Mouse (Mus musculus) c-Kit-positive CD71-positive TER-119-negative erythroid progenitor cells, embryonic 14.5 days (primary cell): ENCODE measurements around the gene Klc1.

Experiments
- DNase-seq: peaks from one replicate; pipeline ENCODE4 v3.0.0-alpha.2; 2013; ENCODE audit warnings: low read depth

Gene Klc1

DNA sequence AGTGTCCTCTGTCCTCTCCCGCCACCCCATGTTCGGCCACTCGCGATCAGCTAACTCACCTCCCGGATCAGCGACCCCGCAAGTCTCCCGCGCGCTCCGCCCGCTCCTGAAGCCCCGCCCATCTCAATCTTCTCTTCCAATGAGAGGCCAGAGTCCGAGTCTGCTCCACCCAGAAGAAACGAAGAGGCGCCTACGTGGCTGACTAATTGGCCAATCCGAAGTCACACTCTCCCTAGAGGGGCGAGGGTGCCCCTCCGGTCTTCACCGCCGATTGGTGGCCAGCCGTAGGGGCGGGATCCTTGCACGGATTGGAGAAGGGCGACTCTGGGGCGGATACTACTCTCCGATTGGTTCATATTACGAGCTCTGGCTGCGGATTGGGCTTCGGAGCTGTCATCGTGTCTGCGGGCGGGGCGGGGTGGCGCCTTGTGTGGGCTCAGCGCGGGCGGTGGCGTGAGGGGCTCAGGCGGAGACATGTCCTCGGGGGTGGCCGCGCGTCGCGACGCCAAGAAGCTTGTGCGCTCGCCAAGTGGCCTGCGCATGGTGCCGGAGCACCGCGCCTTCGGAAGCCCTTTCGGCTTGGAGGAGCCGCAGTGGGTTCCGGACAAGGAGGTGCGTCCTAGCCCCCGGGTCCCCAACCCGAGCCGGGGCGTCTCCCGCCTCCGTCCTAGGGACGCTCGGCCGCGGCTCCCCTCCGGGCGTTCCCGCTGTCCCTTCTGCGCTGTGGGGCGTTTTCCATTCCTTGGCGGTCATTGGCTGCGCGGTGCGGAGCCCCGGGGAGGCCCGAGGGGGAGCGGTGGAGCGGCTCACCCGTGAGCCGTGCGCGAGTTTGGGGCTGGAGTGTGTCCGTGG lies 55.3 kb downstream of the Klc1 start, which contains the start of the genes Xrcc3 and Zfyve21:
Gene Xrcc3 (minus strand): TSS at position 108 of the 852 bp plus-strand sequence.
Gene Zfyve21 (plus strand): TSS at position 405 of the 852 bp plus-strand sequence.
- peak; percentile 98 for DNase-seq

DNA sequence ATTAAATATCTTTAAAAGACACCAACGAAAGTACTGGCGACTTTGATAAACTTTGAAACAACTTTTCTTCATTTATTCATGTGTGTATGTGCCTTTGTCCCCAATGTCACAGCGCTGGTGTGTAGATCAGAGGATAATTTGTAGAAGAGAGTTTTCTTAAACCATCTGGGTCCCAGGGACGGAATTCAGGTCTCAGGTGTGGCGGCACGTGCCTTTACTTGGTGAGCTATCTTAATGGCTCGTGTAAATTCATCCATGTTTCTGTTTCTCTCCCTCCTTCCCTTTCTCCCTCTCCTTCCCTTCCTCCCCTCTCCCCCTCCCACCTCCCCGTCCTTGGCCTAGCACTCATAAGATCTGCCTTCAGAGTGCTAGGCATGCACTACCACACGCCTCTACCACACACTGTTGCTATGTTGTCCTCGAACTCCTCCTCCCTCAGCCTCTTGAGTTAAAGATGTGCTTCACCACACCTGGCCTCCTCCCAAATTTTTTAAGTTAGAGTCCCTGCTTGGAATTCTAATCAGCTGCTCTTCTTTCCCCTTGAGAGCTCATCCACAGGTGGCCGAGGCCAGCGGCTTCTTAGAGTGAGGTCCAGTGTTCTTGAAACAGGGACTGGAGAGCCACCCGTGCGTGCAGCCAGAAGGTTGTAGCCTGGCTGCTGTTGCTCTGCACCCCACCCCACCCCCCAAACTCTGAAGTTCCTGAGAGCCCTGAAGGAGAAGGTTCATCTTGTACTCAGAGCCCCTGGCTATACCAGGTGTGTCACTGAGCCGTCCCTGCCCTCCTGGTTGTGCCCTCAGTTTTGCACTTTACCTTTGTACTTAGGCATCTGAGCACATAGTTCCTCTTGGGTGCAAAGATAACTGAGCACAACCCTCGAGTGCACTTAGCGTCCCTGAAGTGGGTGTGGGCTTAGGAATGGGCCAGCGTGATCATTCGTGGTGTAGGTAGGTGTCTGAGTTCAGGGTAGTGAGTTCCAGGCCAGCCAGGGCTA lies 56.4 kb downstream of the Klc1 start:
- DNase-seq: peak; percentile 37

DNA sequence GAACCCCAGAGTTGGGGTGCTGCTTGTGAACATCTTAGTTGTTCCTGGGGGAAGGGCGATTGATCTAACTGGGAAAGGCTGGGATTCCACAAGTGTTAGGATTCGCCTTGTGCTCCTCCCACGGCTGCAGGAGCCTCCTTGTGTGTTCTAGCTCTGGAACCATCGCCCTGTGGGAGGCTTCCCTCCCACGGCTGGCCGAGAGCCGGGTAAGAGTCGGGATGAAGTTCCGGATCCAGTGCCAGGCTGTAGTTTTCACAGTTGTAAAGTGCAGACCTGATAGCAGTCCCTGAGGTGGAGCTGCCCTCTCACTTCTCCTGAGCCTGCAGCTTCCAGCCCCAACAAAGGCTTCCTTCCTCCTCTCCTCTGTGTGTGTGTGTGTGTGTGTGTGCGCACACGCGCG lies 57.9 kb downstream of the Klc1 start:
- DNase-seq: no peak

DNA sequence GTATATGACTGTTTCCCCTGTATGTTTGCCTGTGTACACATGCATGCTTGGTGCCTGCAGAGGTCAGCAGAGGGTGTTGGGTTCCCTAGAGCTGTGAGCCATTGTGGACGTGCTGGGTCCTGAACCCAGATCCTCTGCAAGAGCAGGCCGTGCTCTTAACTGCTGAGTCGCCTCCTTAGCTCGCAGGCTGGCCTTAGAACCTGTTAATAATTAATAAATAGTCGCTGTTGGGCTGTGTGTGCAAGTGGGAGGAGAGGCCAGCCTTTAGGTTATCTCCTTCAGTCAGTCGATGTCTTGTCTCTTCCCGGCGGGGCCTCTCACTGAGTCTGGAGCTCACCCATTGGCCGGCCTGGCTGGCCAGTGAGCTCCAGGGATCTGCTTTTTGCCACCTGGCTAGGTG lies 58.3 kb downstream of the Klc1 start:
- DNase-seq: peak; percentile 71

DNA sequence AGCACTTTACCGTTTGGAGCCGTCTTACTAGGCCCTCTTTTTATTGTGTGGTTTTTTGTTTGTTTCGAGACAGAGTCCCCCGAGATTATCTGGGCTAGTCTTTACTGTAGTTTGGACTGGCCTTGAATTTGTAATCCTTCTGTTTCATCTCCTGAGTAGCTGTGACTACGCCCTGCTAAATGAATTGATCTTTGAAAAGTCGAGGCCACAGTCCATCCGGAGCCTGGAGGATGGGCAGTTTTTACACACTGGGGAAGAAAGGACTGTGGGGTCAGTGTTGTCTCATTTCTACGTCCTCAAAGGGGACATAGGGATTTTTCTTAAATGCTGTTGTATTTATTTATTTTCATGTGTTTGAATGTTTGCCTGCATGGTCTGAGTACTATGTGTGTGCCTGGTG lies 59.3 kb downstream of the Klc1 start:
- no peak for DNase-seq

DNA sequence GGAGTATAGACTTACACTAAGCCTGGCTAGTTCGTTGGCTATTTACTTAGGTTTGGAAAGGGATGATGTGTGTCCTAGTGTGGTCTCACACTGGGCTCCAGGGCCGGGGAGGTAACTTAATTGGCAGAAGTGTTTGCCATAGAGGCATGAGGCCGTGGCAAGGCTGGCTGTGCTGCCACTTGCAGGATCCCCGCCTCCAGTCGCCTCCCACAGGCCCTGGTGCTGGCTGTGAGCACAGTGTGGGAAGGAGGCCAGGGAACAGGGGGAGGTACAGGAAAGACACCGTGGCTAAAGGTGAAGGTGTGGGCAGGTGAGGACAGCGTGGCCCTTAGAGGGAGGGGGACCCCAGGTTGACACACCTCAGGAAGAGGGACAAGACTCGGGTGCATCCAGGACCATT lies 61.3 kb downstream of the Klc1 start:
- DNase-seq: no peak

DNA sequence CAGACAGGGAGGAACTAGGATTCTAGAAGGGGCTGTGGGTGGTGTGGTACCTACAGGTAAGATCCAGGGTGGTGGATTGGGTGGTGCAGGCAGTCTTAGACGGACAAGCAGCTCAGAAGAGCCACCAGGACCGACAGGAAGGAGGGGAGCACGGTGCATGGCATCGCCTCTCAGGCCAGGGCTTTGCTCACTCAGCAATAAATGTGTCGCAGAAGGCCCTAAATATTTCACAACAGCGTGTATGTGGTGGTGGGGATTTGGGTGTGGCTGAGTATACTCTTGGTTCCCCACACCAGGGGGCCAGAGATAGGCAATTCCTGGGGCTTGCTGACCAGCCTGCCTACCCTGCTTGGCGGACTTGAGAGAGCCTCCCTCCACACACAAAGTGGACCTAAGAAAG lies 62.1 kb downstream of the Klc1 start:
- DNase-seq: no peak

DNA sequence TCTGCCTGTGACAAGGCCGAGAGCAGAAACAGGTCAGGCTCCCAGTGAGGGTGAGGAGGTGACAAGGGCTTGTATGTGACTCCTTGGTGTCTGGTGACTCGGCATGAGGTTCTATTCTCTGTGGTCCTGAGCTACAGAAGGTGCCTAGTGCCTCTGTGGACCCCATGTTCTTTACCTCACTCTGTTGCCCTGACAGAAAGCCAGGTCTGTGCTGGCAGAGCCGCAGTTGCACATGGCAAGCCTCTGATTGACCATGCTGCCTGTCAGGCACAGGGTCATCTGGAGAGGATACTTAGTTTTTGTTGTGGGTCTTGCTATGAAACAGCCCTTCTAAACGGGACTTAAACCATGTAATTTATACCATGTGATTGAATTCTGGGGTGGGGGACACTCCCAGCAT lies 63.3 kb downstream of the Klc1 start:
- DNase-seq: no peak

DNA sequence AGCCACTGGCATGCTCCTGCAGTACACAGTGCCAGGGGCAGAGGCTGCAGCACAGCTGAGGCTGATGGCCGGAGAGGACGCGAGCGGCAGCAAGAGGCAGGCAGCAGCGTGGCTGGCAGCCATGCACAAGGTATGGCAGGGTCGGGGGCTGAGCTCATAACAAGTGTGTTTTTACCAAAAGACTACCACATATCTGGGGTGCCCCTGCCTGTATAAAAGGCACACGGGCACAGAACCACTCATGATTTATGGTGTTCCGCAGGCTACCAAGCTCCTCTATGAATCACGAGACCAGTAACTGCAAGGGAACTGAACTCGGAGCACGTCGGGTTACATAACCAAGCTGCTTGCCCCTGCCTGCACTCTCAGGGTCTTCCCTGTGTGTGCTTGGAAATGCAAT lies 68.9 kb downstream of the Klc1 start:
- no peak for DNase-seq

DNA sequence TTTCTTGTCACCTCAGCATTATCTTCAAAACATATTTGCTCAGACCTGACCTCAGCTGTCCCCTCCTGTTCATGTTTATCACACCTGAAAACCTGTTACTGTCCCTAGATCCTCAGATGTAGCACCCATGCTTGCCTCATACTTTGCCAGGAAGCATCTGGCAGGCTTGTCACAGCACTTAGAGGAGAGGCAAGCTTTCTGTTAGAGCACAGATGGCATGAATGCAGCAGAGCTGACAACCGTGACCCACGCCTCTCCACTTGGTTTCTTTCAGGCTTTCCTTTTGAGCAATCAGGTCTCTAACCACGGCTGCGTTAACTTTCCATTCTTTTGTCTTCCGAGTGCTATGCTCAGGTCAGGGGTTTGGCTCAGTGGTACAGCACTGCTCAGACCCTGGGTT lies 70.8 kb downstream of the Klc1 start:
- DNase-seq: no peak

DNA sequence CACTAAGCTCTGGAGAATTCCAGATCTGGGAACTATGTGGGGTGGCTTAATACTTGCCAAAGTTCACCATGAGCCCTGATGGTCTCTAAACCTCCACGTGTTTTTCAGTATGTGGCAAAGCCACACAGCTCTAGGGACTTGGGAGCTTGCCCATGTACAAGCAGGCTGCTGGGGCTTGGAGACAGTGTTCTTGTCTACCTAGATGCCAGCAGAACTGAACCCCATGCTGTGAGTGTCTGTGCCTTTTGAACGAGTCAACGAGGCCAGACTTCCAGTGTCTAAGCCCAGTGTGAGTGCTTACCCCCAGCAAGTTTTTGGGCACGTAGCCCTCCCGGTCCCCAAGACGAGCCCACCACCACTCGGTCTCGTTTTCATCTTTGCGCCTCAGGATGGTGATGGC lies 71.3 kb downstream of the Klc1 start:
- DNase-seq: no peak

DNA sequence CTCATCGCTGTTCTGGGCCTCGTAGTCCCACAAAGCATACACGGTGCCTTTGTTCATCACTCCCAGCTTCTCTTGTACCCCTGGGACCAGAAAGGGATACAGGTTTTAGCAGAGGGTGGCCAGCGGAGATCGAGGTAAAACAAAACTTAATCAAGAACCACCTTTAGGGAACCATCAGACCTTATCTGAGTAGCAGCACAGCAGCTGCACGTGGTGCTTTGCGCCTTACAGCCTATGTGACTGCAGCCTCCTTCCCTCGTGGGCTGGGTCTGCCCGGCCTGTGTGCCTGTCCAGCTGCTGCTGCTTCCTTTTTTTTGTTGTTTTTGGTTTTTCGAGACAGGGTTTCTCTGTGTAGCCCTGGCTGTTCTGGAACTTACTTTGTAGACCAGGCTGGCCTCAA lies 71.7 kb downstream of the Klc1 start:
- no peak for DNase-seq

DNA sequence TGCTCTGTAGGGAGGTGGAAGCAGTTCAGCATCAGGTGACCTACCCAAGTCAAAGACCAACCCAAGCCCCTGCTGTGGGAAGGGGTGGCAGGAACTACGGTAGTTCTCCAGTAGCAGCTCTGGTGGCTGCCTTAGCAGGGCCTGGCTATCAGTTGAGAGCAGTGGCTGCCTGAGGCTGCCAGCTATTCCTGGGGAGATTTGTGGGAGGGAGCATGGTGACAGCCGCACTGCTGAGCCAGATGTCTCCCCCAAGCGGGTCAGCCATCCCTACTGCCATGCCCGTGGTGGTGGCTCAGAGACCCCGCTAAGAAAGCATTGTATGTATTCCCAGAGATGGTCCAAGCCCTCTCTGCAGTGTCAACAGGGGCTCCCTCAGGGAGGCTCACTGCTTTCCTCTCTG lies 74.0 kb downstream of the Klc1 start:
- DNase-seq: no peak

DNA sequence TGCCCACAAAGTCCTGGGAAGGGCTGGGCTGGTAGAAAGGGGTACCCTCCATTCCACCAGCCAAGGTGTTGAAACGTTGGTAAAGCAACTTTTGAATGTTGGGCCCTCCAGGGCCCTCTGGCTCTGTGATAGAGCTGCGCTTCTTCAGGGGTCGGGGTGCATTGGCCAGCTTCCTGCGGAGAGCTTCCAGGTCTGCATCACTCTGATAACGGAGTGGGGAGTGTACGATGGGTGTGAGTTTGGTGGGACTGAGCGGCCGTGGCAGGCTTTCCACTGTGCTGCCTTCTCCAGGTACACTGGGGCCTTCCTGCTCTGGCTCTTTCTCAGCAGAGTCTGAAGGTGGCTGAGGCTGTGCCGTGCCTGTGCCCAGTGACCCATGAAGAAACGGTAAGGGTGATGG lies 74.8 kb downstream of the Klc1 start:
- DNase-seq: no peak

DNA sequence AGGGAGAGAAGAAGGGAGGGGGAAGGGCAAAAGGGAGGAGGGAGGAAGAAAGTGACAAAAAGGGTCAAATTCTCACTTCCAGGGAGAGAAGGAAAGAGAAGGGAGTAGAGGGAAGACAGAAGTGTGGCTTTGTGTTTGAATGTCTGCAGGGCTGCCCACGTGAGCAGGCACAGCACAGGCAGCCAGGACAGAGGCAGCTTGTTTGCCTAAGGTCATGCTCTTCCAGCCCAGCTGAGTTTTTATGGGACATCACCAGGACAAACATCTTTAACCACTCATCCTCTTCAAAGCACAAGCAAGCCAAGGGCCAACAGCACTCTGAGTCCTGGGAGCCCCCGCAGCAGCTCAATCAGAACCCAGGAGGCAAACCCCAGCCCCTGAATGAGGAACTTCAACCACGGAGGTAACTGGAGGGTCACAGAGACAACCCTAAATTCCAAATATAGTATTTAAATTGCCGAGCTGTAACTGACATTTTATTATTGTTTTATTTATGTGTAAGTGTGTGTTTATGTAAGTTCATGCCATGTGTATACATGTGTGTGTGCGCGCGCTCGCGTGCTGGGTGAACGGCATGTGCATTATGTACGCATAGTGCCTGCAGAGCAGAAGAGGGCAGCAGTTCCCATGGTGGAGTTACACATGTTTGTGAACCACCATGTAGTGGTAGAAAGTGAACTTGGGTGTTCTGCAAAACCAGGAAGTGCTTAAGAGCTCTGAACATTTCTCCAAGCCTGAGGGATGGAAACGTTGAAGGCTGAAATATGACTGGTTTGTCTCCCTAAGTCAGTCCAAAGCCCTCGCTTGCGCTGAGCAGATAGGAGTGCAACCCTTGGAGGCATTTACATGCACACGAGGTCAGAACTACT lies 84.2 kb downstream of the Klc1 start:
- DNase-seq: no peak

DNA sequence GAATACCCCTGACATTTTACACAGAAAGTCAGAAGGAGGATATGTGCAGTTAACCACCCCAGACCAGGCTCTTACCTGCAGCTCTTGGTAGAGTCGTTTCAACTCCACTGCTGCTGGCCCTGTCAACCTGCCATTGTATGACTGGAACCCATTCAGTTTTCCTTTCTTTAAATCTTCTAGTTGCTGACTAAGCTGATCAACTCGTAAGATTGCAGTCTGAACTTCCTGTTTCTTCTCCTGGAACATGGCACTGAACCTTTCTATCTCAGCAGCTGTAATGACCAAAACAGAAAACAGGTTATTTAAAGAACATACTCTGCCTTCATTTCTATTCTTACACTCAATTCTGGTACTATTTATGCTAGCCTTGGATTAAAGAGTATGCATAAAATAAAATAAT lies 84.8 kb downstream of the Klc1 start:
- DNase-seq: no peak

DNA sequence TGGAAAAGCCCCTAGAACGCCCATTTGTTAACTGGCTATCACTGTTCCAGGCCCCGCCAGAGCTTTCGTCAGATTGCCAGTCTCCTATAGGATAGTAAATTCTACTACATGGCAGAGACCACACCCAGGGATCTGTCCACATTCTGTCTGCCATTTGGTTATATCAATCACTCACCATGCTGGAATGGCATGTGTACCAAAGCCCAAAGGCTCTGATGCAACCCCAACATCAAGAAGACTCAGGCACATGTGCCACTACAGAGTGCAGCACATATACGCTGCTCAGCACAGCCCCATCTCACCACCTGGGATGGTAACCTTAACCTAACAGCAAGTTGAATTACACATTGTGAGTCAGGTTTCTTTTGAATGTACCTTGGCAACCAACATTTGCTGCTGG lies 87.3 kb downstream of the Klc1 start:
- no peak for DNase-seq

DNA sequence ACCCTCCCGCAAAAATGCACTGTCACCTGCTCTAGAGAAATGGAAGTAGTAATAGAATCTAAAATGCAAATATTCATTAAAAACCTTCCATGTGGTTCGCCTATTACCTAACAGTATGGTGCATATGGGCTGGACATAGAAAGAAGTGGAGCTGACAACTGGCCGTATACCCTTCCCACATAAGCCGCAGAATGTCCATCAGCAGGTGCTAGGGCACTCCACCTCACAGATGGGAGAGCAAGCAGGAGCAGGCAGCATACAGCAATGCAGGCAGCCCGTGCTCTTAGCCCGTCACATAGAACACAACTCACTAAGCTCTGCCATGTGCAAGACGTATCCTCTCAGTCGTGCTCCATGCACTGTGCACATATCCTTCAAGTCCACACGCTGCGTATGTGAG lies 88.2 kb downstream of the Klc1 start:
- DNase-seq: no peak

DNA sequence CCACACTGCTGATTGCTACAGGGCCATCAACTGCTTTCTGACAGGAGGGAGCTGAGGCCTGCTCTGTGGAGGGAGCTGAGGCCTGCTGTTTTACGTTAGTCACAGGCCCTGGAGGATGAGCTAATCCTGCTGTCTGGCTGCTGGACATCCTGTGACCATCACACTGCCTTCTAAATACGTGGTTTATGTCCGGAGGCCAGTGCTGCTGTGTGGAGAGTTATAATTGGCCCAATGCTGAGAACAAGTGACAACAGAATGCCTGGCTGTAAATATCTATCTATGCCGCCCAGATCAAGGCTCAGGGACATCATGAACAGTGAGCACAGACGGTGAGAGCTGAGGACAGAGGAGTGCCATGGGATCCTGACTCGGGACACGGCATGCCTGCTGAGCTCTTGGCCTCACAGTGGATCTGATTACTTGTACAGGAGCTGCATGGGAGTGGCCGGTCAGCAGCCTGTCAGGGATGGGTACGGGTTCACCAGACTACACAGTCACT lies 89.7 kb downstream of the Klc1 start:
- DNase-seq: no peak

DNA sequence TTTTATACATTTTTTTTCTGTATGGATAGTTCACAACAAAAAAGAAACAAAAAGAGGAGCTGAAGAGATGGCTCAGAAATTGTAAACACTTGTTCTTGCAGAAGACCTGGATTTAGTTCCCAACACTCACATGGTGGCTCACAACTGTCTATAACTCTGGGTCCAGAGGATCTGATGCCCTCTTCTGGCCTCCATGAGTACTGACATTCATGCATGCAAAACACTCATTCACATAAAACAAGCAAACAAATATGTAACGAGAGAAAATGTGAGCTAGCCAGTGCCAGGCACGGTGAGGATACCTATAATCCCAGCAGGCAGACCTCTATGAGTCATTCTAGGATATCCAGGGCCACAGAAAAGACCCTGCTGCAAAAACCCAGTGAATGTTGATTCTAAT lies 92.6 kb downstream of the Klc1 start:
- DNase-seq: no peak

DNA sequence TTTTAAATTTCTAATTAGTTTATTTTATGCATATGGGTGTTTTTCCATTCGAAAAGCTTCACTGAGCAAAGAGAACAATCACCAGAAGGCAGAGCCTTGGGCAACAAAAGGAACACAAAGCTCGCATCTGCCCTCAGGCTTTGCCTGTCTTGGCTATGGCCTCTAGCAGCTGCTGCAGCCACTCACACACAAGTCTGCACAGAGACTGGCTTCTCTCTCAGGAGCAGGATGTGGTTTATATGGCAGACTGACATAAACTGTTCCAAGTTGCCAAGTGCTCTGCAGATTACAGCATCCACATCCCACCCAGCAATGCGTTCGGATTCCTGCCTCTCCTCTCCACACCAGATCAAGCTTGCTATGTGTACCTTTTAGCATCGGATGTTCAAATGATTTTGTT lies 93.1 kb downstream of the Klc1 start:
- no peak for DNase-seq

DNA sequence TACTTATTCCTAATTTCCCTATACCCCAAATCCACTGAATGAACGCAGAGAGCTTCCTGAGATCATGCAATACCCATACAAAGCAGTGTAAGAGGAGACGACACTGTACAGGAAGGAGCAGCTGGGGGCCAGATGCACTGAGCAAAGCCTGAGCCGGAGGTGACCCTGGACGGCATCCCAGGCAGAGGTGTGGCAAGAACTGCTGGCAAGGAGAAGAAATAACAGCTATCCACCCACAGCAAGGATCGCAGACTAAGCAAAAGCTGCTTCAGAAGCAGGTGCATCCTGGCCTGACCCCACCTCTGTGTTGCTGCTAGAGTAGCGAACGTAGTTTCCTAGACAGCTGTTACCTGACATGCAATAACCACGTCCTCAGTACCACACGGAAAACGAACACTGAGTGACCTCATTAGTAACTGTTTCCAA lies 94.4 kb downstream of the Klc1 start:
- DNase-seq: no peak
